Mouse (Mus musculus) megakaryocyte, embryonic 14.5 days (primary cell): ENCODE measurements around the gene Rabep2. TPM values are rescaled to one million over a fixed set of nuclear protein-coding genes. Genes with fewer than 3 reads are reported as not detected.

Experiments
- H3K27me3 ChIP-seq: replicated peaks from 2 replicates; pipeline ENCODE3; 2012; ENCODE audit warnings: inconsistent platforms
- H3K36me3 ChIP-seq: replicated peaks from 2 replicates; pipeline ENCODE3; 2012; ENCODE audit warnings: low read length, inconsistent platforms, mixed read lengths
- H3K4me1 ChIP-seq: 2 replicates; pipeline ENCODE4 v1.6.1; 2012; ENCODE audit warnings: inconsistent platforms
- H3K4me3 ChIP-seq: replicated peaks from 2 replicates; pipeline ENCODE3; 2012; ENCODE audit warnings: moderate library complexity, mild to moderate bottlenecking, inconsistent platforms
- H3K9me3 ChIP-seq: 2 replicates; pipeline ENCODE4 v1.6.1; 2012; ENCODE audit warnings: inconsistent platforms
- FLI1 ChIP-seq: IDR thresholded peaks from 2 replicates; pipeline ENCODE4 v1.6.1; 2012; ENCODE audit warnings: low read length, inconsistent platforms, mixed read lengths
- GATA1 ChIP-seq: IDR thresholded peaks from 3 replicates; pipeline ENCODE4 v1.6.1; 2012; ENCODE audit warnings: mixed read lengths, low read length, inconsistent platforms, borderline replicate concordance
- polyA plus RNA-seq: library from polyadenylated mRNA; stranded (reverse); fragments of >175 nt; gene quantifications from 2 replicates; pipeline ENCODE4 v1.2.3, GENCODE M21; 2012; ENCODE audit warnings: low replicate concordance; ENCODE audit not compliant: insufficient read depth

Gene Rabep2
- polyA plus RNA-seq, 1 experiment, result 97.9 TPM

DNA sequence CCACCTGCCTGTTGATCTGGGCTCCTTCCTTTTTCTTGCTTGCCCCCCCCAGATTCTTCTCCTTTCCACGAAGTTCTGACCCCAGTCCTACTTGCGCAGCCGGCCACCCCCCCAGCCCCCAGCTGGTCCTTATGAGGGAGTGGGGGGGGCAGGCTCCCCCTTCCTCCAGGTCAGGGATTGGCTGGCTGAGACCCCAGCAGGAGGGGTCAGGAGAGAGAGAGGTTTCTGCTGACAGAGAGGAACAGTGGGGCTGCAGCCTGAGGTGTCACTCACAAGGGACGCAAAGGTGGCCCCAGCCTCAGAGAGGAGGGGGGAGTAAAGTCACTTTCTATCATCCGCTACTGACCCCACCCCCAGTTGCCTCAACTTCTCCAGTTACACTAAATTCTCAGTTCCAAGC, 34.4 kb downstream of the Rabep2 start, which contains the start of gene Atp2a1:
Gene Atp2a1, minus strand, starts transcription at position 105 of the 400 bp plus-strand sequence.
- Histone ChIP-seq H3K9me3 (no peaks in the 10 kb centered on the region), H3K36me3 (peaks cover 78% of the 10 kb centered on the region), H3K27me3 (peaks cover 6% of the 10 kb centered on the region), H3K4me3 (peak within 1 kb of the TSS; percentile 80), H3K4me1 (peaks cover 100% of the 10 kb centered on the region)
- TF ChIP-seq FLI1 (no peak), GATA1 (no peak)

DNA sequence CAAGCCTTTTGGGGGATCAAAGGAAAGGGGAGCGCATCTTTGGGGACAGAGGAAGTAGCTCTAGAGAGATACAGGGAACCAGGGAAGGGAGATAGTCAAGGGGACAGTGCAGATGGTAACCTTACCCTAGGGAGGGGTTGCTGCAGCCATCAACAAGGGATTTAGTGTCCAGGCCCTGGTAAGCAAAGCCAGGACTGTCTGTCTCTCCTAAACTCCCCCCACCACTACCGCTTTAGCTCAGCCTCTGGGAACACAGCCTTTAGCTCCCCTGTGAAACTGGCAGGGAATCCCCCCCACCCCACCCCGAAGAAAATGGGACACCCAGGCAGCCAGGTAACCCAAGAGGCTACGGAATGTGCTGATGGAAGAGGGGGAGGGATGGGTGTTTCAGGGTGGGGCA, 35.0 kb downstream of the Rabep2 start:
- peak overlapping the region; percentile 80 for H3K4me3 ChIP-seq
- TF ChIP-seq GATA1, result no peak
- TF ChIP-seq FLI1, result no peak
- peaks cover 100% of the 10 kb centered on the region for H3K4me1 ChIP-seq
- no peaks in the 10 kb centered on the region for H3K9me3 ChIP-seq
- H3K27me3 ChIP-seq, result peaks cover 6% of the 10 kb centered on the region
- peaks cover 78% of the 10 kb centered on the region for H3K36me3 ChIP-seq

DNA sequence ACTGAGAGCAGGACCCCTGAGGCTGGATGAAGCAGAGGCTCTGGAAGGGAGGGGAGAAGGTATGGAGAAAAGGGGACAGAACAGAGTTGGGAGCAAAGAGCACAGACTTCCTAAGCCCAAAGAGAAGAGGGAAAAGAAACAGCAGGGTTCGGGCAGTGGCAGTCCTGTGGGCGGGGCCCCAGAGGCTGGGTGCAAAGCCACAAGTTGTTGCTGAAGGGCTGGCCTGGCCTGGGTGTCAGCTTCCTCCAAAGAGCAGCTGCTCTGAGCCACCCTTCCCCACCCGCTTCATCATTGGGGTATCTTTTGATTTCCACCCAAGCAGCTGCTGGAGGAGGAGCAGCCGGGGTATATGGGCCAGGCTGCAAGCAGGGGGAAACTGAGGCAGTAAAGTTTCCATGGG, 35.6 kb downstream of the Rabep2 start:
- H3K9me3 ChIP-seq, result no peaks in the 10 kb centered on the region
- H3K27me3 ChIP-seq, result peaks cover 6% of the 10 kb centered on the region
- TF ChIP-seq FLI1 (no peak), GATA1 (no peak)
- H3K36me3 ChIP-seq, result peaks cover 79% of the 10 kb centered on the region
- peaks cover 100% of the 10 kb centered on the region for H3K4me1 ChIP-seq
- H3K4me3 ChIP-seq, result peak overlapping the region; percentile 80

DNA sequence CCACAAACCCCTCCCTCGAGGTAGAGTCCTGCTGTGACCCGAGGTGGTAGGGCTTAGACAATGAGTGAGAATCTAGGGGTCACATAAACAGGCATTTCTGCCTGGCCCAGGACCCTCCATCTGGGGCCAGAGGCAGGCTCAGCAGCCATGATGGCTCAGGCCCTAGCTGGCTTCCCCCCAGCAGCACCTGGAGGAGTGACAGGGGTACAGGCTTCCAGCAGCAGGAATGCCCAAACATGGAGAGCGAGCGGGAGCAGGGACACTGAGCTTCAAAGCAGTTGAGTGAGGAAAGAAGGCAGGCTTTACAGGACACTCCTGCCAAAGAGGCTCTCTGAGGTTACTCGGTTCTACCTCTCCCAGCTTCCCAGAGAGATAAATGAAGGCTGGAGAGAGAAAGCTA, 36.3 kb downstream of the Rabep2 start:
- peaks cover 80% of the 10 kb centered on the region for H3K36me3 ChIP-seq
- H3K9me3 ChIP-seq, result no peaks in the 10 kb centered on the region
- TF ChIP-seq GATA1 (no peak), FLI1 (no peak)
- peak overlapping the region; percentile 80 for H3K4me3 ChIP-seq
- peaks cover 100% of the 10 kb centered on the region for H3K4me1 ChIP-seq
- H3K27me3 ChIP-seq, result peaks cover 6% of the 10 kb centered on the region

DNA sequence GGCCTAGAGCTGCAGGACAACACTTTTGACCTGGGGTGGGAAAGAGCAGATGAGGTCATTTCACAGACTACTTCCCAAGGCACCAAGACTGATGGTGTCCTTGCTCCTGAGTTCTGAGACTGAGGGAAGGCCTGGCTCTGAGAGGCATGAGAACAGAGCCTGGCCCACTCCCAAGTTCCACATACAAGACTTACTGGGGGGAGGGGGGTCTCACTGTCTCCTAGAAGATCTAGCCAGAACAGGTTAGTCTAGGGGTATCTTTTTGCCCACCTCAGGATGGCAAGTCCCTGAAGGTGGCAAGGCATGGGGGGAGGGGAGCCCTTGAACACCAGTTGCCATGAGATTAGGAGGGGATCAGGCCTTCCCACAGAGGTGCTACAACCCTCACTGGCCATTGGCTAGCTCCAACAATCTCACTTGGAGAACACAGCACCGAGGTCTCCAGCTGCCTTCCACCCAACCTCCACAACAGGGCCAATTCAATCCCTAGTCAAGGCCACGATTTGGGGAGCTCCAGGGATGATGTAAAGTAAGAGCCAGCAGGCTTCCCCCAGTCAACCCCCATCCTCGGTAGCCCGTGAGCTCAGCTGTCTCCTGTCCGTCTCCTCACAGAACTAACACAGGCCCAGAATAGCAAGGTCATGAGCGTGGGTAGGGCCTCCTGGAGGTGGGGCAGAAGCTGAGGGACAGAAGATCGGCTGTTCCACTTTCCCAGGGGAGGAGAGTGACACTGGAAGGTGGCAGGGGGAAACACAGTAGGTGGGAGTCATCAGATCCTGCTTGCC, 36.9 kb downstream of the Rabep2 start:
- Histone ChIP-seq H3K4me3 (peak overlapping the region; percentile 86), H3K9me3 (no peaks in the 10 kb centered on the region), H3K4me1 (peaks cover 100% of the 10 kb centered on the region), H3K36me3 (peaks cover 83% of the 10 kb centered on the region), H3K27me3 (peaks cover 5% of the 10 kb centered on the region)
- TF ChIP-seq FLI1, result no peak
- TF ChIP-seq GATA1, result no peak

DNA sequence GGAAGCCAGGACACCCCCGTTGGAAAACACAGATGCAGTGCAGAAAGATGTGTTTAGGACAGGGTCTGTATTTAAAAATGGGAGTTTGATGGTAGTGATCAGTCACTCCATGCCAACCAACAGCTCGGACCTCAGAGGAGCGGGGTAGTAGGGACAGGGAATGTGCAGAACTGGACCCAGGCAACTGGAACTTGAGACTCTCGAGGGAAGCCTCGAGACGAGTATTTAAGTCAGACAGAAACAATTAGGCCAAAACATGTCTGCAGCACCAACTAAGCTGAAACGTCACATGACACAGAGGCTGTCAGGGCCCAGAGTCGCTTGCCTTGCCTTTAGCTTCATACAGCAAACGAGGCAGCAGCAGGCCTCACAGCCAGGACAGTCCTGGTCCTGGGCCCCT, 37.6 kb downstream of the Rabep2 start:
- H3K27me3 ChIP-seq, result no peaks in the 10 kb centered on the region
- peak overlapping the region; percentile 76 for H3K4me3 ChIP-seq
- peaks cover 100% of the 10 kb centered on the region for H3K4me1 ChIP-seq
- H3K36me3 ChIP-seq, result peaks cover 84% of the 10 kb centered on the region
- TF ChIP-seq GATA1, result no peak
- TF ChIP-seq FLI1, result no peak
- H3K9me3 ChIP-seq, result no peaks in the 10 kb centered on the region

DNA sequence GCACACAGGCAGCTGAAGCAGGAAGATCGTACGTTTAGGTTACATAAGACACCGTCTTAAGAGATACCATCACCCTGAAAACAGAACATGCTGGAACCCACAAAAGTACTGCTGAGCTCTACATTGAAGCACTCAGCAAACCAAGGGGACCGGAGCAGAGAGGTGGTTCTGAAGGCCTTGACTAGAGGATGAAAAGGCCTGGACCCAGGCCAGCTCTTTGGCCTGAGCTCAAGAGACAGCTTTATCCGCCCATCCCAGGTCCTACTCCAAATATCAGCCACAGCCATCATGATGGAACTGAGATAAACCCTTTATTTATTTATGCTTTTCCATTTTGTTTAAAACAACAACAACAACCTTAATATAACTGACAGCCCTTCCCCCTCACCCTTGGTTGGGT, 38.1 kb downstream of the Rabep2 start:
- peaks cover 100% of the 10 kb centered on the region for H3K4me1 ChIP-seq
- no peaks in the 10 kb centered on the region for H3K27me3 ChIP-seq
- peak overlapping the region; percentile 29 for H3K4me3 ChIP-seq
- H3K9me3 ChIP-seq, result no peaks in the 10 kb centered on the region
- peaks cover 87% of the 10 kb centered on the region for H3K36me3 ChIP-seq
- TF ChIP-seq GATA1 (no peak), FLI1 (no peak)

DNA sequence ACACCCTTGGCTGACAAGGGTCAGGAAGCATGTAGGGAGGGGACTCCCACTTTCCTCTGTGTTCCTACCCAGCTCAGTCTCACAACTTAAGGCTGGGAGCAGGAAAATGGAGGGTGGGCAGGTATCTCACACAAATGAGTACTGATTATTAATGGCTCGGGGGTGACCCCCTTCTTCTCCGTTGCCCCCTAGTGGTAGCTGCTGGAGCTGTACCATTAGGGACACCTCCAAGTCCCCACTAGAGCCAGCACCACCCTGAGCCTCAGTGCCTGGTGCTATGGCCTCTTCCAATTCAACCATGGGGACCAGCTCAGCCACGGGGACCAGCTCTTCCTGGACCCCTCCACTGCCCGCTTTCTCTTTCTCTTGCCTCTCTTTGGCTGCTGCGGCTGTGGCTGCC, 38.7 kb downstream of the Rabep2 start:
- H3K4me1 ChIP-seq, result peaks cover 100% of the 10 kb centered on the region
- peaks cover 87% of the 10 kb centered on the region for H3K36me3 ChIP-seq
- H3K4me3 ChIP-seq, result peak overlapping the region; percentile 29
- no peaks in the 10 kb centered on the region for H3K27me3 ChIP-seq
- TF ChIP-seq GATA1 (no peak), FLI1 (no peak)
- no peaks in the 10 kb centered on the region for H3K9me3 ChIP-seq

DNA sequence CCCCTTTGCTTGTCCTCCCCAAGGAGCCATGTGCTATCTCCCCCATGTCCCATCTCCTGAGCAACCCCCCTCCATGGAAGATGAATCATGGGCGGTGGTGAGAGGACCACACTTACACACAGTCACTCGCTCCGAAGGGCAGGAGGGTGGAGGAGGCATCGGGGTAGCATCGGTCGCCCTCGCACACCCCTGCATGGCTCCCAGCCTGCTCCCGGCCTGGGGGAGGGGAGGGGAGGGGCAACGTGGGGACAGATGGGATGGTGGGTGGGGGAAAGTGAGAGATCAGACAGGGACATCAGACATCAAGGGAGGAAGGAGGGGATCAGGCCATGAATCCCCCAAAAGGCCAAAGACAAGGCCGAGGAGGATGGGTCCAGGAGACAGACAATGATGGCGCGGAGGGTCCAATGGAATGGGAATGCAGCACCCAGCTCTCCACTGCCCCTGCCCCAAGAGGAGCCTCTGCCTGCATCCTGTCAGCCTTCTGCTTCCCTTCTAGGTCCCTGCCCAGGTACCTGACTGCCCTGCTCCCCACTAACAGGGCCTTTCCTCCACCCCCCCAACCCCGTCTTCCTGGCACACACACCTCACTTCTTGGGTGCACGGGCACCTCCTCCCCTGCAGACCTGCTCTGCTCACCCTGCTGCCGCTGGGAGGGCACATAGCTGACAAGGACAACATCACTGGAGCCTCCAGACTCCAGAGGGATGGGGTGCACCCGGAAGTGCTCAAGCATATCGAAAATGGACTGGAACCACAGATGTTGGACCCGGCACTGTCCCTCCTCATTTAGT, 39.5 kb downstream of the Rabep2 start:
- Histone ChIP-seq H3K36me3 (peaks cover 93% of the 10 kb centered on the region), H3K9me3 (no peaks in the 10 kb centered on the region), H3K27me3 (no peaks in the 10 kb centered on the region), H3K4me3 (peak overlapping the region; percentile 75), H3K4me1 (peaks cover 100% of the 10 kb centered on the region)
- no peak for TF ChIP-seq FLI1
- TF ChIP-seq GATA1, result no peak

DNA sequence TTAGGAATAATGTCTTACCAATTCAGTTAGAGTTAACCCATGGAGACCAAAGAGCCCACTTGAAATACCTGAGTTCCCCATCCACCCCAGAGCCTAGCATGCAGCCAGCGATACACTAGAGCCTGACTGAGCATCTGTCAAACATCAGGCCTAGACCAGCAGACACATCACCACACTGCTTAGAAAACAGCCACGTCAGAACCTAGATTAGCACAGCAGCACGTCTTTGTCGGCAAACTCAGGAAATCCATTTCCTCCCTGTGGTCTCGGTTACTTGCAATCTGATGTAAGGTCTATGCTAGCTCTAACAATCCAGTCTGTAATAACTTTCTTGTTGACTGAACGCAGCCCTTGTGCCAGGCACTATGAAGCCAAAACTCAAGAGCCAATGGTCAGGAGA, 41.5 kb downstream of the Rabep2 start:
- Histone ChIP-seq H3K27me3 (no peaks in the 10 kb centered on the region), H3K4me1 (peaks cover 94% of the 10 kb centered on the region), H3K9me3 (no peaks in the 10 kb centered on the region), H3K4me3 (peak overlapping the region; percentile 85), H3K36me3 (peaks cover 85% of the 10 kb centered on the region)
- TF ChIP-seq GATA1 (peak; percentile 69; the same call in 1 of the 3 replicates), FLI1 (peak; percentile 65; the same call in 1 of the 2 replicates)
